Mouse (Mus musculus) cerebellum, adult 2 months (tissue): Measurements from ENCODE around the gene Uncx. TPM values are rescaled to one million over a fixed set of nuclear protein-coding genes. Genes with fewer than 3 reads are reported as not detected.

Source experiments
- DNase-seq, 2 experiments: peaks; one replicate each; pipeline ENCODE4 v3.0.0; 2021
- H3K27ac ChIP-seq: fragments of 200-500 bp; 2 replicates; pipeline ENCODE4 v1.5.1; 2012; ENCODE audit warnings: low read length, control low read depth, inconsistent platforms; ENCODE audit not compliant: insufficient read depth
- H3K27me3 ChIP-seq: fragments of 200-500 bp; 2 replicates; pipeline ENCODE4 v1.6.1; 2012; ENCODE audit warnings: inconsistent platforms, mild to moderate bottlenecking, low read length, moderate library complexity; ENCODE audit not compliant: control insufficient read depth, insufficient read depth
- H3K4me1 ChIP-seq: fragments of 200-500 bp; 2 replicates; pipeline ENCODE4 v1.6.1; 2011; ENCODE audit warnings: low read length; ENCODE audit not compliant: control insufficient read depth, insufficient read depth
- H3K4me3 ChIP-seq: fragments of 200-500 bp; replicated peaks from 2 replicates; pipeline ENCODE3; 2011; ENCODE audit warnings: mild to moderate bottlenecking, low read depth, low read length, control low read depth; ENCODE audit not compliant: insufficient read depth
- CTCF ChIP-seq: fragments of 200-500 bp; IDR thresholded peaks from 2 replicates; pipeline ENCODE4 v1.5.1; 2011; ENCODE audit warnings: low read depth, mild to moderate bottlenecking, control low read depth, low read length, moderate library complexity, borderline replicate concordance; ENCODE audit not compliant: insufficient read depth
- POLR2A ChIP-seq: fragments of 200-500 bp; IDR thresholded peaks from 2 replicates; pipeline ENCODE4 v1.6.1; 2011; ENCODE audit warnings: low read length, control low read depth, borderline replicate concordance; ENCODE audit not compliant: insufficient read depth
- WGBS: fragments of 180-500 bp; shearing (Covaris S2); methylation state at CpG from one replicate; pipeline ENCODE4 v1.1.7; 2018; 5-methylcytosine and 5-hydroxymethylcytosine counted together
- polyA plus RNA-seq: library from polyadenylated mRNA; depleted of rRNA; stranded (reverse); fragments of >200 nt; gene quantifications from 2 replicates; pipeline ENCODE4 v1.2.3, GENCODE M21; 2012

Uncx gene
- polyA plus RNA-seq, 1 experiment = 38.1 TPM

DNA sequence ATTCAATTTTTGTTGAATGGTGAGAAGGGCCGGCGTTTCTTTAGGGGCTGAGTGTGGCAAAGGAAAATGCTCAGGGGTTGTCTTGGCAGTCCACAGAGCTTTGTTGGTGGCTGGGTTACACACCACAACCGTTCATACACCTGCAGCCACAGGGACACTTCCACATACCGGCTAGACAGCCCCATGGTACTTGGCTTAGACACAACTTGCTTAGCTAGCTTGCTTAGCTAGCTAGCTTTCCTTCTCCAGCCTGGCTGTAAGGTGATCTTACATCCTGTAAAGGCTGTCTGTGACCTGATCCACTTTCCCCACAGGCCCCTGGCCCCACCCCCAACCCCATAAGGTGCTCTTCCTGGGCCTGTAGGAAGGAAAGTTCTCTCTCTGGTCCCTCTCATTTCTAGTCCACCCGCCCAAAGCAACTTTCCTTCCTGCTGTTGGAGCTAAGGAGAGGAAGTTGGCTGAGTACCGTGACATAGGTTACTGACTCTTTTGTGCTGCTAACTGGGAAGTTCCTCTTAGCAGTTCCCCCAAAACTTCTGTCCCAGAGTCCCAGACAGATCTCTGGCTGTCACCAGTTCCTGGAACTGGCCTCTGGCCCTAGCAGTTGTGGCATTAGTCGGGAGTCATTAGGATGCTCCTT, 12.3 kb downstream of the Uncx start:
- no peak overlapping the region for H3K4me3 ChIP-seq
- TF ChIP-seq CTCF = no peak
- no peak for TF ChIP-seq POLR2A
- DNase-seq = no peak
- peaks cover 12% of the 10 kb centered on the region for H3K4me1 ChIP-seq
- no peak overlapping the region for H3K27ac ChIP-seq
- 47% methylated on average over 7 of the region's 7 CpGs for WGBS
- H3K27me3 ChIP-seq = no peaks in the 10 kb centered on the region

DNA sequence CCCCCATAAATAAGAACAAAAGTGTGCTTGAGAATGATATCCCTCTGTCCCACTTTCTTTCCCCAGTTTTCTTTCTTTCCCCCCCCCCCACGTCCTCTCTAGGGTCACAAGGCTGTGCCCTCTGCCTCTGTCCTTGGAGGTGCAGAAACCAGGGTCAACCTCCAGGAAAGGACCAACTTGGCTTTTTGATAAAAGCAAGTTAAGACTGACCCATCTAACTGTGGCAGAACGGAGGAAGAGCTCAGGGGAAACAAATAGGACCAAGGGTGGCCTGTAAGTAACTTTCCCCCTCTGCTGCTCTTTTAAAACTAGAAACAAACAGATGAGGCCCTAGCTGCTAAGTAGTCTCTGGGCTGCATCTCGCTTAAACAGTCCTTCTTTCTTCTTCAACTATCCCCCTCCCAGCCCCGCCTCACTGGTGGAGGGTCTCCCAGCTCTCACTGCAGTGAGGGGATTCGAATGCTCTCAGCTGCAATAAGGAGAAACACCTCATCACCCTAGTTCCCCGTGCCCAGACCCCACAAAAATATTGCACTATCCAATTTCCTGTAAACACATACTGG, 12.9 kb downstream of the Uncx start:
- TF ChIP-seq POLR2A (no peak), CTCF (no peak)
- no peaks in the 10 kb centered on the region for H3K27me3 ChIP-seq
- no peak overlapping the region for H3K4me3 ChIP-seq
- peaks cover 12% of the 10 kb centered on the region for H3K4me1 ChIP-seq
- WGBS = 69% methylated on average over 6 of the region's 6 CpGs
- no peak for DNase-seq
- H3K27ac ChIP-seq = no peak overlapping the region

DNA sequence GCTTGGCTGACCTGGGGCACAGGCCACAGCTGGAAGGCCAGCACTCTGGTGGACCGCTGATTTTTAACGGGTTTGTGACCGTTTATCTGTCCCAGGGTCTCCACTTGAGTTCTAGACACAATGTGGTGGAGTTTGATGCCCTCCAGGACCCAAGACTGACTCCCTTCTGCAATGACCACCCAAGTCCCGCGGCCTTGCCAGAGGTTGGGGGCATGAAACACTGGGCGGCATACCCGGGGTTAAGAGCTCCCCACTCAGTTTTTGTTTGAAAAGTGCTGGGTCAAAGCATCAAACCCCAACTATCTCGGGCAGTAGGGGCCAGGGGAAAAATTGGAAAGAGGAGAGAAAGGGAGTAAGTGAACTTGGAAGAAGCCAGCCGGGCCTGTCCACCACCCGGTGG, 13.8 kb downstream of the Uncx start:
- TF ChIP-seq POLR2A (no peak), CTCF (no peak)
- peaks cover 18% of the 10 kb centered on the region for H3K4me1 ChIP-seq
- WGBS = 59% methylated on average over 10 of the region's 10 CpGs
- H3K27me3 ChIP-seq = no peaks in the 10 kb centered on the region
- no peak overlapping the region for H3K27ac ChIP-seq
- H3K4me3 ChIP-seq = no peak overlapping the region
- DNase-seq = no peak

DNA sequence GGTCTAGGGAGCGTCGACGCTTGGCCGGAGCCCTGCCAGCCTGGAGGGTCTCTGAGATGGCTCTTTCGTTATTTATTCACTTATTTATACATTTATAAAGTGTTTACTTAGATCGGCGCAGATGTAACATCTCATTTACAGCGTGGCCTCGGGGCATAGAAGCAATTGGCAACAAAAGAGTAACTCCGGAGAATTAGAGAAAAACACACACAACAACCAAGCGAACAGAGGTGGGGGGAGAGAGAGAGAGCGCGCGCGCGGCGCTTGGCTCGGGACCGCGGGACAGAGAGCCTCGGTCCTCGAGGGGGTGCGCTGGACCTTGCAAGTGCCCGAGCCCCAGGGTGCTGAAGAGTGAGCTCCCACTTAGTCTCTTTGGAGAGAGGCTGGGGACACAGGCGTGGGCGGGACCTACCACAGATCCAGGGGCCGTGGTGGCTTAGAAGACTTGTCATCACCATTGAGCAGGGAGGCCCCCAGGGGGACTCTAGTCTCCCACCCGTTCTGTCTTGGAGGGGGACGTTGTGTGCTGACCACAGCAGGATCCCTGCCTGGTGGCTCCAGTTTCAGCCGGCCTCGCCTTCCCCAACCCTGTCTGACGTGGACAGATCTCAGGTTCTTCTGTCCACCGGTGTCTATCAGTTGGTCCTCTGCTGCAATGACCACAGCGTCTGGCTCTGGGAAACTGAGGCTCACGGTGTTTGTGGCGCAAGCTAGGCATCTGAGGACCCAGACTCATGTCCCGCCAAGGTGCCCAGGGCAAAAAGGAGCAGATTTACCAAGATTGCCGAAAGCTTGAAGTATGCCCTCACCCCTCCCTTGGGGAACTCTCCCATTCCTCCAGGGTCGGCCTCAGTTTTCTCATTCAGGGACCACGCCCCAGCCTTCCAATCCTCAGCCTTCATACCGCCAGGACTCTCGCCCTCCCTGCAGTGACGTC, 14.5 kb downstream of the Uncx start:
- WGBS = 48% methylated on average over 43 of the region's 43 CpGs
- H3K27ac ChIP-seq = no peak overlapping the region

DNA sequence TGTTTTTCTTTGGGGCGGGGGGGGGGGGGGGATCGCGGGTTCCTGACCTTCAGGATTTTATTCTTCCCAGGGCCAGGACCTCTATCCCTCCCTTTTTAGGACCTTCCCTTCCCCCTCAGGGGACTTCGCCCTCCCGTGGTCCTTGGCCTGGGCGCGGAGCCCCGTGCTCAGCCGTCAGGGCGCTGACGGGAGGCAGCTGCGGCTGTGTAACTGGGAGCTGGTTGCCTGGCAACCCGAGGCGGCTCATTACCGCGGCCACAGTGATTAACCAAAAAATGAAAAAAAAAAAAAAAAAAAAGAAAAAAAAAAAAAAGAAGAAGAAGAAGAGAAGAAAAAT, 15.1 kb downstream of the Uncx start:
- 3% methylated on average over 16 of the region's 16 CpGs for WGBS
- H3K4me1 ChIP-seq = peaks cover 17% of the 10 kb centered on the region; the same call in 1 of the 2 replicates
- peak; percentile 60 to 68 for DNase-seq
- H3K27ac ChIP-seq = no peak overlapping the region
- TF ChIP-seq CTCF (no peak), POLR2A (no peak)
- no peaks in the 10 kb centered on the region for H3K27me3 ChIP-seq
- peak overlapping the region; percentile 64 for H3K4me3 ChIP-seq

More for the DNA sequence above, 14.5 kb downstream of the Uncx start:
- peak in 1 of 2 experiments; percentile 47 for DNase-seq
- TF ChIP-seq POLR2A (no peak), CTCF (no peak)
- Histone ChIP-seq H3K4me3 (peak overlapping the region; percentile 64), H3K27me3 (no peaks in the 10 kb centered on the region), H3K4me1 (peaks cover 16% of the 10 kb centered on the region; the same call in 1 of the 2 replicates)

DNA sequence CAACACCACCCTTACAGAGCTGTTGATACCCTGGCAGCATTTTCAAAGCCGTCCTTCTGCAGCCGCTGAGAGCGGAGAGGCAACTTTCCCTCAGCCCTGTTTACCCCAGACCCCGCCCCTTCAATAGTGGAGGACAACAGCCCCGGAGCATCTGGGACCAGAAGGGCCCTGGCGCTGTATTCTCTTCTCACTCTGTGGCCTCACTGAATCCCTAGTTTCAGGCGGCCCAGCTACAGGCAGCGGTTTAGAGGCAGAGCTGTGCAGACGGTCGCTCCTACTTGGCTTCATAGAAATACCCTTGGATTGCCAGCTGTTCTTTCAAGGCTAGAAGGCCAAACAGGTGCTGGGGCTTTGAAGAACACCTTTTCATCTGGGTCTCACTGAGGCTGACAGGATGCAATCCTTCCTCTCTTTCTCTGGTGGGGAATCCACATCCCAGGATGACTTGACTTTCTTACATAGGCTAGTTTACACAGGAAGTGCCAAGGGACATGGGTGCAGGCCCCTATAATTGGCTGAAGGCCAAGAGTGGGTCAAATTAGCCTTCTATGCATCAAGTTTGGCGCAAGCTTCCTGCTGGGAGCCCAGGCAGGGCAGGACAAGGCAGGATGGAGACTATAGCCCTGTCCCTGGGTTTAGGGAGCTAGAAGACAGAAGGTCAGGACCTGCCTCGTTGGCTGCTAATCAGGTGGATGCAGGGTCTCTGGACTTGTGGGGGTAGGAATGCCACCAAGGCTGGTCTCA, 15.8 kb downstream of the Uncx start:
- H3K27me3 ChIP-seq = no peaks in the 10 kb centered on the region
- peaks cover 17% of the 10 kb centered on the region; the same call in 1 of the 2 replicates for H3K4me1 ChIP-seq
- DNase-seq = no peak
- no peak overlapping the region for H3K4me3 ChIP-seq
- whole genome bisulfite sequencing = 67% methylated on average over 12 of the region's 12 CpGs
- H3K27ac ChIP-seq = no peak overlapping the region
- no peak for TF ChIP-seq POLR2A
- no peak for TF ChIP-seq CTCF

DNA sequence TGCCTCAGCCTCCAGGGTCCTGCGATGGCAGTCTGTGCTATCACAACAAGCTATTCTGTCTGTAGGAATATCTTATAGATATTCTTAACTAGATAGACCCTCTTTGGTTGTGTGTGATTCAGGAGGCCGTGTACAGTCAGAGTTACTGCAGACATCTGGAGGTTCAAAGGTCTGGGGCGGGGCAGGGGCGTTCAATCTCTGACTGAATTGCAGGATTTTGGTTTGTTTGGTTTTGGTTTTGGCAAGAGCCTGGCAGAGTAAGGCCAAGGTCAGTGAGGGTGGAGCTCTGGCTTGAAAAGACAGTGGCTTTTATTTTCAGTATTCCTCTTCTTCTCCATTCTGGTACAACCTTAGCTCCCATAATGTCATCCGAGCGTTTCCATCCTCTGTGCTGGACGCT, 16.5 kb downstream of the Uncx start:
- WGBS = 77% methylated on average over 7 of the region's 7 CpGs
- Histone ChIP-seq H3K27me3 (no peaks in the 10 kb centered on the region), H3K4me3 (no peak overlapping the region), H3K4me1 (peaks cover 17% of the 10 kb centered on the region; the same call in 1 of the 2 replicates), H3K27ac (no peak overlapping the region)
- TF ChIP-seq CTCF (no peak), POLR2A (no peak)
- DNase-seq = no peak
